ENCODE assay signal across 8 mouse cellular contexts in the genomic region with DNA sequence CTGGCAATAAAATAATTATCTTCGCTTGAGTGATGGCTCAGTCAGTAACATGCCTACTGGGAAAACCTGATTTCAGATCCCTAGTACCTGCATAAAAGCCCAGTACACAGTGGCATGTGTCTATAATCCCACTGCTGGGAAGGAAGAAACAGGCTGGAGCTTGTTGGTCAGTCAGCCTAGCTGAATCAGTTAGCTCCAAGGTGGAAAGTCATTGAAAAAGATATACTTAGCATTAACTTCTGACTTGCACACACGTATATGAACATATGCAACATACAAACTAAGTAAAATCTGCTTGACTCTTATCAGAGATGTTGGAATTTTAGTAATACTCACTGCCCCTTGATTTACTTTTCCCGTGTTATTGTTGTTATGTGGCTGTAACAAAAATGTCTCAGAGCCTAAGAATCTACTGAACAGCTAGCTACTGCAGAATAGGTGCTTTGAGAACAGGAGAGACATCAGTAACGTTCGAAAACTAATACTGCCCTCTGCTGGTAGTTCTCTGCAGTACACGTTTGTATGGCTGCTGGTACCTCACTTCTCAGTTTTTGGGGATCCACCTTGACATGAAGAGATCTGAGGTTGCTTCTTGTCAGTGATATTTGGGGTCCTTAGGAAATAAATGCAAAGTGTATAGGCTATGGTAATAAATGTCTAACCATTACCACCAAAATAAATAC. TPM values are rescaled to one million over a fixed set of nuclear protein-coding genes. Genes with fewer than 3 reads are reported as not detected.
DNase-seq lines count a peak whose midpoint lies in the region; ATAC-seq and TF ChIP-seq lines count a peak whose summit lies in the region.

No protein-coding gene starts in this region.

- H3K4me2 ChIP-seq in kidney, embryonic 14.5 days (replicated peaks; ENCODE audit: low read depth, low read length), result no peak overlapping the region
- no peak overlapping the region for H3K4me2 ChIP-seq in liver, embryonic 11.5 days
- H3K4me2 ChIP-seq in neural tube, embryonic 12.5 days (replicated peaks), result no peak overlapping the region

- no peak overlapping the region for H3K27ac ChIP-seq in ES-E14 (ENCODE audit: insufficient read depth, low read depth, low read length, poor library complexity, severe bottlenecking)
- H3K27ac ChIP-seq in kidney, embryonic 14.5 days (ENCODE audit: low read depth, low read length), result no peak overlapping the region; the same call in 1 of the 2 replicates
- H3K27ac ChIP-seq in liver, embryonic 11.5 days (ENCODE audit: low read depth, low read length), result no peak overlapping the region
- H3K27ac ChIP-seq in neural tube, embryonic 12.5 days, result no peak overlapping the region

- peak; percentile 96 for ATAC-seq in frontal cortex, adult (ENCODE audit: low TSS enrichment)
- ATAC-seq in kidney, embryonic 14.5 days (ENCODE audit: low FRiP score, low TSS enrichment), result peak; percentile 68; the same call in 1 of the 2 replicates
- ATAC-seq in liver, embryonic 11.5 days (replicated peaks; ENCODE audit: low FRiP score), result peak; percentile 58; the same call in 1 of the 2 replicates
- ATAC-seq in neural tube, embryonic 12.5 days (ENCODE audit: low FRiP score, low read depth), result peak; percentile 64

- DNase-seq in B cell, adult 2 months, result peak; percentile 69 to 74
- peak; percentile 44 for DNase-seq in ES-E14 (ENCODE audit: low read depth, low spot score)
- DNase-seq in cerebellum, adult 8-10 months, result peak; percentile 61
- DNase-seq in liver, embryonic 11.5 days (ENCODE audit: low spot score), result no peak
- DNase-seq in thymus, postnatal 36 days, result peak; percentile 21 to 31

- H3K9me3 ChIP-seq in ES-E14 (ENCODE audit: control insufficient read depth, insufficient read depth, low read depth, low read length), result no peaks in the 10 kb centered on the region
- no peaks in the 10 kb centered on the region for H3K9me3 ChIP-seq in kidney, embryonic 14.5 days (ENCODE audit: control insufficient read depth, low read length)
- H3K9me3 ChIP-seq in liver, embryonic 11.5 days (ENCODE audit: control insufficient read depth, low read length), result no peaks in the 10 kb centered on the region
- H3K9me3 ChIP-seq in neural tube, embryonic 12.5 days, result no peaks in the 10 kb centered on the region

- in situ Hi-C loops in ES-E14 (cut with MboI; ENCODE audit: low sequenced_read_pairs in 2 of 2, unreplicated experiment in 2 of 2), result no loop called here

- WGBS in kidney, embryonic 14.5 days, result 27% methylated on average over 6 of the region's 6 CpGs
- WGBS in liver, embryonic 11.5 days, result 30% methylated on average over 6 of the region's 6 CpGs
- 26% methylated on average over 6 of the region's 6 CpGs for WGBS in neural tube, embryonic 12.5 days

- no peak overlapping the region for H3K9ac ChIP-seq in ES-E14 (ENCODE audit: insufficient read depth, low read depth, low read length, poor library complexity, severe bottlenecking)
- H3K9ac ChIP-seq in kidney, embryonic 14.5 days (ENCODE audit: low read depth, low read length), result no peak overlapping the region
- no peak overlapping the region for H3K9ac ChIP-seq in liver, embryonic 11.5 days (ENCODE audit: low read depth, low read length)
- no peak overlapping the region for H3K9ac ChIP-seq in neural tube, embryonic 12.5 days

- H3K4me1 ChIP-seq in ES-E14 (ENCODE audit: control insufficient read depth in 2 of 2, insufficient read depth in 2 of 2, low read length in 2 of 2, poor library complexity in 1 of 2), result no peaks in the 10 kb centered on the region
- H3K4me1 ChIP-seq in kidney, embryonic 14.5 days (ENCODE audit: control insufficient read depth, insufficient read depth, low read length), result peaks cover 9% of the 10 kb centered on the region; the same call in 1 of the 2 replicates
- no peaks in the 10 kb centered on the region; the same call in 1 of the 2 replicates for H3K4me1 ChIP-seq in liver, embryonic 11.5 days (replicated peaks; ENCODE audit: control insufficient read depth, insufficient read depth, low read length)
- no peaks in the 10 kb centered on the region for H3K4me1 ChIP-seq in neural tube, embryonic 12.5 days

- H3K36me3 ChIP-seq in ES-E14 (ENCODE audit: control insufficient read depth, insufficient read depth, low read length, poor library complexity, severe bottlenecking), result no peaks in the 10 kb centered on the region
- no peaks in the 10 kb centered on the region for H3K36me3 ChIP-seq in kidney, embryonic 14.5 days (ENCODE audit: control insufficient read depth, insufficient read depth, low read length)
- no peaks in the 10 kb centered on the region for H3K36me3 ChIP-seq in liver, embryonic 11.5 days (ENCODE audit: control insufficient read depth, insufficient read depth, low read length)
- no peaks in the 10 kb centered on the region for H3K36me3 ChIP-seq in neural tube, embryonic 12.5 days

- H3K4me3 ChIP-seq in ES-E14 (ENCODE audit: insufficient read depth in 1 of 2, low read depth in 1 of 2, low read length in 2 of 2, poor library complexity in 1 of 2, severe bottlenecking in 1 of 2), result no peak overlapping the region
- H3K4me3 ChIP-seq in kidney, embryonic 14.5 days (ENCODE audit: low read length), result no peak overlapping the region
- H3K4me3 ChIP-seq in liver, embryonic 11.5 days (ENCODE audit: low read depth, low read length), result no peak overlapping the region
- H3K4me3 ChIP-seq in neural tube, embryonic 12.5 days, result no peak overlapping the region

- H3K27me3 ChIP-seq in kidney, embryonic 14.5 days (ENCODE audit: control insufficient read depth, insufficient read depth, low read length), result no peaks in the 10 kb centered on the region
- no peaks in the 10 kb centered on the region for H3K27me3 ChIP-seq in liver, embryonic 11.5 days (replicated peaks; ENCODE audit: control insufficient read depth, insufficient read depth, low read length)
- H3K27me3 ChIP-seq in neural tube, embryonic 12.5 days (replicated peaks), result no peaks in the 10 kb centered on the region

TF ChIP-seq in ES-E14, 5 proteins besides CTCF, POLR2A, EP300 and RAD21:
- TF ChIP-seq ZNF384 (IDR thresholded peaks at IDR 0.05; ENCODE audit: low read depth, low read length), result no peak
- TF ChIP-seq CHD2 (IDR thresholded peaks at IDR 0.05; ENCODE audit: low read depth, low read length), result no peak
- TF ChIP-seq ZC3H11A (IDR thresholded peaks at IDR 0.05; ENCODE audit: borderline replicate concordance, low read depth, low read length), result no peak
- no peak for TF ChIP-seq HCFC1 (IDR thresholded peaks at IDR 0.05; ENCODE audit: borderline replicate concordance, insufficient read depth, low read length)
- no peak for TF ChIP-seq MAFK (IDR thresholded peaks at IDR 0.05; ENCODE audit: insufficient read depth, low read depth, low read length)

RNA-seq across cellular contexts. Expression of gene Hmcn1, which starts 16.0 kb away (rescaled TPM):
- 0.85 and 1.5 TPM in 2 replicates for total RNA-seq in ES-E14 (2012; rRNA removed)
- 34.0 and 40.2 TPM in 2 replicates for polyA plus RNA-seq in kidney, embryonic 14.5 days (2014; fragmentation: Nextera tagmentation; extraction: Ambion mirVana)
- 9.9 and 11.0 TPM in 2 replicates for polyA plus RNA-seq in liver, embryonic 11.5 days (2014; fragmentation: Nextera tagmentation; extraction: Ambion mirVana)
- polyA plus RNA-seq in neural tube, embryonic 12.5 days (2016; fragmentation: Nextera tagmentation; extraction: Ambion mirVana), result 8.8 and 9.1 TPM in 2 replicates
